Mouse (Mus musculus) testis, postnatal 10 days (tissue): ENCODE results near the gene Tead1.
A peak's percentile ranks its signal among the peaks of the same experiment; 100 is the strongest.

Experiments
- DNase-seq: peaks from one replicate; pipeline ENCODE4 v3.0.0; 2021; ENCODE audit warnings: low spot score

The Tead1 gene

DNA sequence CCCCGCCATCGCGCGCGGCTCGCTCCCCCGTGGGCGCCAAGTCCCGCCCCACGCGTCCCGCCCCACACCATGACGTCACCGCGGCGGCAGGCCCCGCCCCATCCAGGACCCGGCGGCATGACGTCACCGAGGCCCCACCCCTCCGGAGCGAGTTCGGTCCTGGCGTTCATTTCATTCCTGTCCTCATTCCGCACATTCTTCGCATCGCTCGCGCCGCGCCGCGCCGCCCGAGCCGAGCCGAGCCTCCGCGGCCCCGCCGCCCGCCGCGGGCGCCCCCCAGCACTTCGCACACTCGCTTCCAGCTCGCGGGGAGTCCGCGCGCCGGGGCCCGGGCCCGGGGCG lies at the start of gene Tead1:
Gene Tead1 (plus strand): TSS at position 148 of the 342 bp plus-strand sequence.
- peak; percentile 100 for DNase-seq

DNA sequence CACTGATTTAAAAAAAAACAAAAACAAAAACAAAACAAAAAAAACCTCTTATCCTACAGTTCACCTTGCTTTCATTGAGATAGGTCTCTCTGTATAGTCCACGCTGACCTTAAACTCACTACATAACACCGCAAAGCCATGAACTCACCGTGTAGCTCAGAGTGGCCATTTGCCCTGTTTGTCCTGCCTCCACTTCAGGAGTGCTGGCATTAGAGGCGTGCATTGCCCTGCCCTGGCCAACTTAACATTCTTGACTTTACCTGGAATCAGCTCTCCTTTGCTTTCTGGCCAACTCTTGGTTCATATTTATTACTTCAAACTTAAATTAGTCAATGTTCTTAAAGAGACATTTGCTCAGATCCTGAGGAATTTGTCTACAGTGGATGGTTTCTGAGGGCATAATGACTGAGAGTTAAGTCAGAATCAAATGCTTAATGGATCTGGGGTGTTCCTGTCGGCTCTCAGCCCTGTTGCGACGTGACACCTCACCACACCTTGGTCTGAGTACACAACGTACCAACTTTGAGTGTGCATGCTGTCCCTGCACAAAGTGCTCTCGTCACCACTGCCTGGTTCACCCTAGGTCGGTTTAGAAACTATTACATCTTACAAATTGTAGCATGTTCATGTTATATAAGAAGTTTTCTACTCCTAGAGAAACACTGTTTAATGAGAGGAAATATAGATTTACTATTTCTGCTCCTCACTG lies 44.5 kb upstream of the Tead1 start:
- no peak for DNase-seq

DNA sequence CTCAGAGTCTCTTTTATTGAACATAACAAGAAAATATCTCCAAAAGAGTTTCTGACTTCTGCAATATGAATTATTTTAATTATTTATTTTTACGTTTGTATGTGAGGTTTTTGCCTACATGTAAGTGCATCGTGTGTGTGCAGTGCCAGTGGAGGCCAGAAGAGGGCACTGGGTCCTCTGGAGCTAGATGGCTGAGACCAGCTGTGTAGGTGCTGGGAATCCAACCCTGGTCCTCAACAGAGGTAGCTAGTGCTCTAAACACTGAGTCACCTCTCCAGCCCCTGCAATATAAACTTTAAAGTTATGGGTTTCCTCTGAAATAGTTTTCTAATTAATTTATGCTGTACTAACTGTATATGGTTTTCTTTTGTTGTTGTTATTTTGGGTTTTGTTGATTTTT lies 43.2 kb upstream of the Tead1 start:
- DNase-seq: no peak

DNA sequence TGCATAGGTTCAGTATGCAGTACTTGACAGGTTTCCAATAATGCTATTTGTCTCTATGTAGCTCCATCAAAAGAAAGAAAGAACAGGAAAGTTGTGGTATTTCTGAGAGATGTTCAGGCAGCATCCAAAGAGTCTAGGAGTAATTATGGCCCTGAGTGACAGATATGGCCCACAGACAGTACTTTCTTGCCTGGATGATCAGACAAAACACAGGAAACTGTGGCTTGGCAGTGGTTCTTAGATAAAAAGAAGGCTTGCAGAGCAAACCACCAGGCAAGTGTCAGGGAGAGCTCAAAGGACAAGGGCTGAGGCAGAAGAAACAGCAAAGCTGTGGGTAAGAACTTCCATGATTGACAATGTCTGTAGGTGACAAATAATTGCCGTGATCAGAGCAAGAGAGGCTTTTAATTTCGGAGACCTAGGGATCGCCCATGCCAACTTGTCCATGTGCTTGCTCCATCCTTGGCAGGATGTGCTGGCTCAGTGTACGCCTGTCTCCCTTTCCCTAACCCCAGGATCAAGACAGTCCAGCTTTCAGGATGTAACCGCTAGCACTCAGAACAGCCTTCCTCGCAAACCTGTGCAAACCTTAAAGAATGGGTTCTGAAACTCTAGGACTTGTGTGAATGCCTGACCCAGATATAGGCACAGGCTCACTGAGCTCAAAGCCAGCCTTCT lies 35.1 kb upstream of the Tead1 start:
- no peak for DNase-seq

DNA sequence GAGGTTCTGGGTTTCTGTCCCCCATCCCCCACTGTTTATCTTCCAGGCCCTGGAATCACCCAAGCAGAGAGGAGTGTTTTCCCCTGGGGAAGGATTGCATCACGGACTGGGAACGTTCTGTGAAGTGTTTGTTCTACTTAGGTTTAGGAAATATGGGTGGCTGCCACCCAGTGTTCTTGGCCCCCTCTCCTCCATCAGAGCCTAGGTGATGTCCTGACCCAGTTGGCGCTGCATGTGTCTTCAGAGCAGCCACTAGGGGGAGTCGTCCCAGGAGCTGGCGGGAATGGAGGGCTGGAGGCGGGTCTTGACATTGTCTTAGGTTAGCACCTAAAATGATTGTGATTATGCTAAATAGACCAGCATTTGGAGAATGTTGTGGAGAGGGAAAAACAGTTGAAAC lies 34.4 kb upstream of the Tead1 start:
- peak; percentile 53 for DNase-seq

DNA sequence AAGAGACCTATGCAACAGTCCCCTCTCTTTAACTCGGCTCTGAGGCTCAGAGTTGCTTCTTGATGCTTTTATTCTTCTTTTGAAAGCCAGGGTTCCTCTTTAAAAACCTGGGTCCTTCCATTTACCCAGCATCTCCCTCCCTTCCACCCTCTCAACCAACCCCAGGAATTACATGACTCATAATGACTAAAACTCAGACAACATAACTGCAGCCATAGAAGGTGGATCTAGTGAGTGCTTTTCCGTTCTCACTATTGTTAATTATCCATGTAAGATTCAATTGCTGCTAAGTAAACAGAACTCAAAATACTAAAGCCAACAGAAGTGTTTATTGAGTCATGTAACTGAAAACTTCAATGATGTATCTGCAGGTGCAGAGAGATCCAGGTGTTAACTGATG lies 33.4 kb upstream of the Tead1 start:
- no peak for DNase-seq

DNA sequence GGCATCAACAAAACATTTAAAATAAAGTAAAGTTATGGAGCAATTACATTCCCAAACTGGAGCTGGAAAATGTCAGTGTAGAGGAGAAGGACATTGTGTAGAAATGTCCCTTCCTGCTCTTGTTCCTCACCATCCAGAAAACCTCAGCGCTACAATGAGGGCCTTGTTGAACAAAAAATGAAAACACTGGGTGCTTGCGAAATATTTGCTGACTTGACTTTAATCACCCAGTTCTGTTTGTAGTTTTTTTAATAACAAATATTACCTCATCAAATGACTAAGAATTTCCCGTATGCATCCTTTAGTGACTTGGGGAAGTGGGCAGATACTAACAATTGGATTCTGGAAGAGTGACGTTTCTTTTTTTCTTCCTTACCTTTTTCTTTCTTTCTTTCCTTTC lies 31.7 kb upstream of the Tead1 start:
- DNase-seq: no peak

DNA sequence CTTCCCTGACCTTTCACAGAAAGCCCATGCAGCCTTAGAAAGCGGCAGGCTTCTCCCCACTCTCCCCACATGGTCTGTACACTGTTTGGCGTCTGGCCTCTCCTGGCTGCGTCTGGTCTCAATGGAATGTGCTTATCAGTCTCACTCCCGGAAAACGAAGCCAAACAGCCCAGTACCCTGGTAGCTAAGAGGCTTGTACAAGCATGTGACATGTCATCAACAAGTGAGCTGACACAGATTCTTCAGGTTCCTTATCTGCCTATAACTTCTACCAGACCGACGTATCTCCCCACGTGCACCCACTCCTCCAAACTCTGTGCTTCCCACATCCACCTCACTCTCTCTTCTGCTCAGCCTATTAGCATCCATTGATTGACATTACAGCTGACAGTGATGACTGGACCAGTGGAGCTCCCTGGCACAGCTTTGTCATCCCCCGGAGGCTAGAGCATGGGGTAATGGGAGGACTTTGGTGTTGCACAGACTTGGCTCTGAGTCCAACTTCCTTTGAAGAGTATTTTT lies 22.9 kb upstream of the Tead1 start:
- DNase-seq: peak; percentile 61

DNA sequence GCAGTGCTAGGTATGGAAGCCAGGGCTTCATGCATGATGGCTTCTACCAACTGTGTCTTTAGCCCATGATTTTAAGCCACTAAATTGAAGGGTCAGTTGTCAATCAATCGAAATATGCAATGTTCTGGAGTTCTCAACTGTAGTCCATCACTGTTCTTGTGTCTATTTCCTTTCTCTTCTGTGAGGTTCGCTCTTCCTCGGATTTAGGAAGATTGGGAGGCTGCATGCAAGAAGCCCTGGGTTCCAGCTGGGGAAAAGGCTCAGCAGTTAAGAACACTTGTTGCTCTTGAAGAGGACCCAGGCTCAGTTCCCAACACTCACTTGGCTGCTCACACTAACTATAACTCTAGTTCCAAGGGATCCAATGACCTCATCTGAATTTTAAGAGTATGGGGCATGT lies 20.2 kb upstream of the Tead1 start:
- no peak for DNase-seq

DNA sequence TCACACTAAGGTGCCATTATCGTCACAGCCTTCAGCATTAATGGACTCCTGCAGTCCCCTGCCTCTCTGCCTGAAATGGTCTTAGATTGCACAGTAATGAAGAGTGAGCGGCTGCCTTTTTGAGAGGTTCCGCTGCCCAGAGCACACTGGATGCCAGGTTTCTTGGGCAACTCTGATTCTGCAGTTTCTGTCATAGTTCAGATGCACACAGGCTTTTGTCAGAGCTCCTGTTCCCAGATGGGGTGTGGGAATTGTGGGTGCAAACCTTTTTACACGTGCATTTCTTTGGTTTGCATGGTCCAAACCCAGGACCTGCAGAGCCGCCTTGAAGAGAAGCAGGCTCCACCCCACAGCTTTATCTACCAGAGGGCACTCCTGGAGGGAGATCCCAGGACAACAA lies 19.3 kb upstream of the Tead1 start:
- DNase-seq: no peak

DNA sequence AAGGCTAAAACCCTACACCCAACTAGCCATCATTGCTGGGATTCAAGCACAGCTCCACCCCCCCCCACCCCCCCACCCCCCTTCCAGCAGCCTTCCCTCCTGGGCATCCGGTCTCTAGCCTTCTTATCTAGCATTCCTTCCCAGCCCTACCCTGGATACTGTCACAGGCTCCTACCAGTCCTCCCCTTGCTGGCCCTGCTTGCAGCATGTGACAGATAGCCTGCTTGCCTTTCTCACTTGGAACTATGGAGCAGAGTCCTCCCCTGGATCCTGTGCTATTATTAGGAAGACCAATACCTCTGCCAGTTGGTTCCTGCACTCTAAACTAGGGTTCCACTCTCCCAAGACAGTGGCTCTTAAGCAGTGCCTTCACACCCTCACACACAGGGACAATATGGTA lies 18.8 kb upstream of the Tead1 start:
- DNase-seq: no peak

DNA sequence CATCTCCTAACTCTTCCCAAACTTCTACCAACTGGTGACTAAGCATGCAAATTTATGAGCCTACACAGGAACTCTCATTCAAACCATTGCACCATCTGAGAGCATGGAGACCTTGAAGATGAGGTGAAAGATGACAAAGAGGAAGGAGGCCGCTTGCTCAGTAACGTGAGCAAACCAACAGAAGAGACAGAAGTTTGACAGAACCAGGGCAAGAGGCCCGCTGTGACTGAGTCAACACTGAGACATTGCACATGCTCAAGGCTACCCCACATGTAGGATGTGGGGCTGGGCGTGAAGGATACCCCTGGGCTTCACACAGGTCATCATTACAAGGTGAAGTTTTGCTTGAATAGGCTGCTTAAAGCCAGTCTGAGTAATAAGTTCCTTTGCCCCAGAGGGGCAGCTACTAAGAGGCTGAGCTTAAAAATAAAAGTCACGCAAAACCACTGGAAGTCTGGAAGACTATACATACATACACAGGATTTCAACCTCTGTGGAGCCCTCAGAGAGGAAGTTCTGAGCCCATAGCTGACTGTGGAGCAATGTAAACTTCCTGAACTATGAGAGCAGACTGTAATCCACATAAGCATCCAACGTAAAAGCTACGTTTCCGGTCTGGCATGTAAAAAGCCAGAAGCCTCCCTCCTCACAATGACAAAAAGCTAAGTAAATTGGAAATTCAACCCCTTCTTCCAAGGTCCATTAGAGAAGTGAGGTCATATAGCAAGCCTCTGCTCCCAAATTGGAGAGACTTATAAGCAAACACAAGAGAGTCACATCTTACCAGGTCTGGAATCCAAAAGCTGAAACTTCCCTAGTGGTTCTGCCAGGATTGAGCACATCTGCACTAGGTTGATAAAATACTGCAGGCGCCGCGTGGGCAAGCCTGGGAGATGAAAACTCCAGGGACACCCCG lies 16.5 kb upstream of the Tead1 start:
- no peak for DNase-seq

DNA sequence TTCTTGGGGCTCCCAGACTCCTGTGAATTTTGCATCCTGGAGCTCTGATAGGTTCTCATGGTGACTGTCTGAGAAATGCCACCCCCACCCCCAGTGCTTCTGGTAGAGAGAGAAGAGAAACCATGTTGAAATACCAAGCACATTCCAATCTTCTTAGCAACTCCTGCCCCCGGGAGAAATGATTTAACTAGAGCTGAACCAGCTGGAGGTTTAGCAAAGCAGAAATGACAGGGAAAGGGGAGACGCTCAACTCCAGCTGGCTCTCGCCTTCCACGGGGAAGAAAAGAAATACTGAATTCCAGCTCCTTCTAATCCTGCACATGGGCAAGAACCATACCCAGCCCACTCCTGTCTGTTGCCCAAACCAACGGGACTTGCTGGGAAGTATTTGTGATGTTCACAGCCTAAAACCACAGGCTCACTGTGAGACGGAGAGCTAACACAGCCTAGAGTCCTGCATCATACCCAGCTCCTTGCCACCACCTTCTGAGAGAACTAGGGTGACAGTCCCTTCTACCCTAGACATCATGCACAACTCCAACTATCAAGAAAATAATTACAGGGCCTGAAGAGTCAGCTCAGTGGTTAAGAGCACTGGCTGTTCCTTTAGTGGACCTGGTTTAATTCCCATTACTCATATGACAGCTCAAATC lies 15.7 kb upstream of the Tead1 start:
- DNase-seq: peak; percentile 55

DNA sequence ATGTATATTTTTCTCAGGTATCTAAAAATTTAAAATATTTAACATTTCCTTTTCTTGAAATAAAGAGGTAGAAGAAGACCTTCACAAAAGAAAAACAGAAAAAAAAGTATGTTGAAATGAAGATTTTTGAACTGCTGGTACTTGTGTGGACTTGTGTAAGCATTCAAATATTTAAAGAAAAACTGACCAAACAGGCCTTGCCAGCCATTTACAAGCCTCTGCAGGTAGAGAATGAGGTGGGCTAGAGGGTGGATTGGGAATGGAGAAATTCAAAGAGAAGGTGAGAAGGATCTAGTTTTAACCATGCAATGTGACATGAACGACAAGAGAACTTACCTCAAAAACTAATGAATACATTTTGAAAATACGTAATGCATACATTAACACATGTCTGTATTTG lies 9.1 kb upstream of the Tead1 start:
- no peak for DNase-seq

DNA sequence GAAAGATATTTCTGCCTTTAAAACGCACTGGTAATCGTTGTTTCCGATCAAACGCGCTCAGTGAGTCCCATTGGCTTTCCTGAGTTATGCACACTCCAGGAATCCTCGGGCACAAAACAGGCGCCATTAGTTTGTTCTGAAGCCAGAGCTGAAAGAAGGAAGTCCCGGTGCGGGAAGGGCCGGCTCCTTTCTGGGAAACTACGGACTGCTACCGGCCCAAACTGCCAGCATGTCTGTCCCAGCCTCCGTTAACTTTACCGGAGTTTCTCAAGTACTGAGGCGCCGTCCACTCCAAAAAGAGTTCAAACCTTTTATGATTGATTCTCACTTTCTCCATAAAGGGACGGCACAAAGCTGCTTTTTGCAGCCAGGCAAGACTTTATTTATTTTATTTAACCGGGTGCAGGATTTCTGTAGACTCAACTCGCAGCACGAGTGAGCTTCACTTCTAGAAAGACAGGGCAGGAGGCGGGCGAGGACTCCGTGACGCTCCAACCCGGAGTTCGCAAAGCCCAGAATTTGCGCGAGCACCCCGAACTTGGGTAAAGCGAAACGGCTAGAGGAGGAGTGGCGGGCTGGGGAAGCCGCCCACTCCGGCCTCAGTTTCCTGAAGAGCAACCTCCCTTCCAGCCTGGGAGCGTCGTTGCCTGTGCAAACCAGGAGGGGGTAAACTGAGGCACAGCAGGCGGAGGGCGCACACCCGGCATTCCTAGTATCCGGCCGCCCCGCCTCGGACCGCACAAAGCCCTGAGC lies 524 bp upstream of the Tead1 start:
- peak; percentile 71 for DNase-seq

DNA sequence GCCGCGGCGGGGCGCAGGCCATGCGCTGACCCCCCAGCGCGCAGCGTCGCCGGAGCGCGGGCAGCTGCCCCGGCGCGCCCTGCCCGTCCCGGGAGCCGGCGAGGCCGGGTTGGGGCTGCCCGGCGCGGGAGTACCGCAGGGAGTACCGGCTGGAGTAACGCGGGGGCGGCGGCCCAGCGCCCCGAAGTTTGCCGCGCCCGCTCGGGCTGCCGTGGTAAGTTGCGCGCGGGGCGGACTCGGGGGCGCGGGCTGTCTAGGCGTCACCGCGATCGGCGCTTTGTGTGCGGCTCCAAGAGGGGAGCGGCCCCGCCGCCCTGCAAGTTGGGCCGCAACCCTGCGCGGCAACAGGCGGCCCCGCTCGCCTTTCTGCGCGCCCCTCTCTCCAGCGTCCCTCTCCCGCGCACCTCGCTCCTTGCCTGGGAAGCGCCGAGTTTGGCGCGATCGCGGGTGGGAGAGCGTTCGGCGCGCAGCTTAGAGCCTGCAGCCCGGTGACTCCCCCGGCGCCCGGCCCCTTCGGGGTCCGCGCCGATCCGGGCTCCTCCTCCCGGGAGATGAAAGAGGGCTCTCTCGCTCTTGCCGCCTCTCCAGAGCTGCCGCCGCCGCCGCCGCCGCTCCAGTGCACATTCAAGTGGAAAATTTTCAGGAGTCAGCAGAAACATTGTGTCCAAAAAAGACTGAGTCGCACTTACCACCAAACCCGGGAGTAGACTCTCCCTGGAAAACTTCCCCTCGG lies 561 bp downstream of the Tead1 start:
- DNase-seq: peak; percentile 83

DNA sequence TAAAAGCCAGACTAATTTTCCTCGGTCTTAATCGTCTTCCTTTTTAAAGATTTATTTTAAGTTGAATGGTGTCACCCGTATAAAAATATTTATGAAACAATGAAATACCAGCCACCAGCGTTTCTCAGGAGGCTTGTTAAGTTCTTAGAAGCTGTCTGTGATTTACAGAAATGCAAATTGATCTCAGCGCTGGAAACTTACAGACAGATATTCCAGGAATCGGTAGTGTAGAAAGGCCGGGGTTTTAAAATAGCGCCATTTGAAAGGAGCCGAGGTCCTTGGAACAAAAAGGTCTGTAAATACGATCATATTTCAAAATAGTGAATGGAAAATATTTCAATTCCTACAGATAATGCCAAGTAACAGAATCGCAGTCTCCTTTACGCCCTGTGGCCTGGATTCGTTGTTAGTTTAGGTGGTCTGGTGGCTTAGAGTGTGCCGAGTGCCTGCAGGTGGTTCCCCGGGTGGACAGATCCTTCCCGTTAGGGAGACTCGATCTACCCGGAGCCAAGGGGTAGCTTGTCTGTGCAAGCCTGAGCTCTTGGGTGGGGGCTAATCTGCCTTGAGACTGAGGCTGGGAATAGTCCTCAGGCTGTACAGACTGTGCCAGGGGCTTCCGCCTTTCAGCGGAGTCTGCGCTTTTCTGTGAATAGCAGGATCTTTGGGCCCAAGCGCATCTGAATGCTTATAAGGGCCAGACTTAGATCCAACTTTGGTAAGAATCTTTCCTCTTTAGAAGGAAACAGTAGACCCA lies 1.6 kb downstream of the Tead1 start:
- peak; percentile 62 for DNase-seq

DNA sequence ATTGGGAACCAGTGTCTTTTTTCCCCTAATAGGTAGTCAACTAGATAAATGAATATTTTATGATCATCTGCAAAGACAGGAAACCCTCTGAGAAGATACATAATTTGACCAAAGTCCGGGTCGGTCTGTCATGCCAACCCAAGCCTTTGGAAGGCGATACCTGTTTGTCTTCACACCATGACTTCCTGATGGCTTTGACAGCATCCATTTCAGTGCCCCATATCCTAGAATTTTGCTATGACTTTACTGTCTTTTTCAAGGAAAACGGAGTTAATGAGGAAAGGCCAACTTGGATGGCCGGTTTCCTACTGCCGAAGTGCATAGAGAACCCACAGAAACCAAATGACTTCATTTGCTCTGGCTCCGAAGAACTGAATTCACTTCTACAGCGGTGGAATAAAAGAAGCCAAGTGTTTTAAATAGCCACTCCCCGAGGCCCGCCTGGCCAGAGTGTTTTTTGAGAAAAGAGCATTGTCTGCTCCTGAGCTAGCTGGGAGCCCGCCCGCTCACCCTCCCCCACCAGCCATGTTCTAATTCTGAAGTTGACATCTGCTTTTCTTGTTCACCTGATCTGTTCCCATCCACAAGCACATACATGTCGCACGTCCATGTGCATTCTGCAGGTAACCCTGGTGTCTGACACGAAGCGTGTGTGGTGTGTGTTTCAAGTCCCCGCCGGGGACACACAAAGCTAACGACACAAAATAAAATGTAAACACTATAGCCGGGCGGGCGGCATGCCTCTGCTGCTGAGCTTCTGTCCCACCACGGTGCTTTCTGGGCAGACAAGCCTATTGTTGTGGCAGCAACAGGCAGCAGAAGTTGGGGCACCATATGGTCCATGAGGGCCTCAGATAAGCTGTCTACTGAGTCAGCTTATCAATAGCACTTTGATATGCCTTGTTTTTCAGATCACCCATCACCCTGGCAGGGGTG lies 5.8 kb downstream of the Tead1 start:
- peak; percentile 62 for DNase-seq

DNA sequence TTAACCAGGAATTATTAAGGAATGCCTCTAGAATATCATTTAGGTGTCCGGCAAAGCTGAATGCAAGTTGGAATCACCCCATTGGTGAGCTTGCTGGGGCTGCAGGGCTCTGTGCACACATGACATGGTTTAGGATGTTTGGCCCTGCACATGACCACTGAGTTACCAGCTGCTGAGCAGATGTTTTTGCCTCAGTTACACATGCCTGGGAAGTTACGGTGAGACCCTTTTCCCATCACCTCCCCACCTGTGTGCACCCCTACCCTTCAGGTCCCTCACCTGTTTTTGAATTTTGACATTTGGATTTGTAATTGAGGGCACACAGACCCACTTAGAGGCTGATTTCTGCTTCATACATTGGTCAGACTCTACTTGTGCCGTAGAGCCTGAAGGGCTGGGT lies 6.9 kb downstream of the Tead1 start:
- no peak for DNase-seq
